Mouse (Mus musculus) midbrain, embryonic 15.5 days (tissue): ENCODE measurements around the gene Gas2l3. TPM values are rescaled to one million over a fixed set of nuclear protein-coding genes. Genes with fewer than 3 reads are reported as not detected.

Experiments used
- ATAC-seq: fragments of 200-750 bp; cut with Nextera tagmentation; replicated peaks from 2 replicates; pipeline ENCODE4 v1.8.0; 2017; ENCODE audit warnings: moderate TSS enrichment
- H3K27ac ChIP-seq: fragments of 300-500 bp; sonication (generic); 2 replicates; pipeline ENCODE4 v1.5.1; 2015; ENCODE audit warnings: mild to moderate bottlenecking, inconsistent platforms
- H3K27me3 ChIP-seq: fragments of 300-500 bp; sonication (generic); replicated peaks from 2 replicates; pipeline ENCODE4 v1.6.1; 2015; ENCODE audit warnings: inconsistent platforms
- H3K36me3 ChIP-seq: fragments of 300-500 bp; sonication (generic); replicated peaks from 2 replicates; pipeline ENCODE4 v1.6.1; 2015; ENCODE audit warnings: inconsistent platforms
- H3K4me1 ChIP-seq: fragments of 300-500 bp; sonication (generic); 2 replicates; pipeline ENCODE4 v1.6.1; 2015; ENCODE audit warnings: inconsistent platforms
- H3K4me2 ChIP-seq: fragments of 300-500 bp; sonication (generic); 2 replicates; pipeline ENCODE4 v1.6.1; 2015; ENCODE audit warnings: inconsistent platforms, mild to moderate bottlenecking, moderate library complexity
- H3K4me3 ChIP-seq: fragments of 300-500 bp; sonication (generic); 2 replicates; pipeline ENCODE4 v1.5.1; 2015; ENCODE audit warnings: mild to moderate bottlenecking, inconsistent platforms
- H3K9ac ChIP-seq: fragments of 300-500 bp; sonication (generic); 2 replicates; pipeline ENCODE4 v1.6.1; 2015; ENCODE audit warnings: mild to moderate bottlenecking, inconsistent platforms
- H3K9me3 ChIP-seq: fragments of 300-500 bp; sonication (generic); 2 replicates; pipeline ENCODE4 v1.6.1; 2016; ENCODE audit warnings: inconsistent platforms
- WGBS: fragments of 180-500 bp; shearing (Covaris S2); methylation state at CpG from one replicate; pipeline ENCODE4 v1.1.7; 2015; ENCODE audit warnings: mixed read lengths; 5-methylcytosine and 5-hydroxymethylcytosine counted together
- polyA plus RNA-seq: library from polyadenylated mRNA; unstranded; fragments of >200 nt; fragmentation: Nextera tagmentation; extraction: Ambion mirVana; gene quantifications from 2 replicates; pipeline ENCODE4 v1.2.1, GENCODE M21; 2015

The Gas2l3 gene
- polyA plus RNA-seq = 3.9 and 4.5 TPM in 2 replicates

GRCm38 (mm10) chr10:89443623-89444151 lies at the start of gene Gas2l3:
Gene Gas2l3 (minus strand): TSS chr10:89443967.
- H3K9me3 ChIP-seq = no peaks in the 10 kb centered on the region
- peak within 1 kb of the TSS; percentile 69 for H3K4me3 ChIP-seq
- peak within 1 kb of the TSS; percentile 98 for H3K4me2 ChIP-seq
- no peak within 1 kb of the TSS for H3K27ac ChIP-seq
- H3K4me1 ChIP-seq = peaks cover 9% of the 10 kb centered on the region
- peak; percentile 98 for ATAC-seq
- 2% methylated on average over 39 of the region's 39 CpGs for WGBS
- H3K27me3 ChIP-seq = peaks cover 24% of the 10 kb centered on the region
- H3K9ac ChIP-seq = peak within 1 kb of the TSS; percentile 51
- H3K36me3 ChIP-seq = no peaks in the 10 kb centered on the region

- Histone ChIP-seq H3K27me3 (0 out of 2 replicates have a peak, but pooled peaks cover 2% of the 10 kb centered on the region), H3K9ac (no peak overlapping the region), H3K9me3 (no peaks in the 10 kb centered on the region), H3K4me2 (no peak overlapping the region), H3K36me3 (no peaks in the 10 kb centered on the region), H3K4me1 (no peaks in the 10 kb centered on the region), H3K4me3 (no peak overlapping the region), H3K27ac (no peak overlapping the region)
- WGBS = 16% methylated on average over 3 of the region's 3 CpGs
- ATAC-seq = no peak
Observed at GRCm38 (mm10) chr10:89491321-89491720, 47.6 kb upstream of the Gas2l3 start.

- Histone ChIP-seq H3K9me3 (no peaks in the 10 kb centered on the region), H3K36me3 (no peaks in the 10 kb centered on the region), H3K4me2 (no peak overlapping the region), H3K27me3 (0 out of 2 replicates have a peak, but pooled peaks cover 2% of the 10 kb centered on the region), H3K27ac (no peak overlapping the region), H3K4me1 (no peaks in the 10 kb centered on the region), H3K4me3 (no peak overlapping the region), H3K9ac (no peak overlapping the region)
- WGBS = 88% methylated on average over 3 of the region's 3 CpGs
- ATAC-seq = no peak
Observed at GRCm38 (mm10) chr10:89490250-89490649, 46.5 kb upstream of the Gas2l3 start.

- Histone ChIP-seq H3K27me3 (no peaks in the 10 kb centered on the region), H3K4me3 (no peak overlapping the region), H3K9me3 (no peaks in the 10 kb centered on the region), H3K27ac (no peak overlapping the region), H3K36me3 (no peaks in the 10 kb centered on the region), H3K4me2 (no peak overlapping the region), H3K9ac (no peak overlapping the region), H3K4me1 (no peaks in the 10 kb centered on the region)
- no peak for ATAC-seq
- 84% methylated on average over 4 of the region's 4 CpGs for WGBS
Observed at GRCm38 (mm10) chr10:89489459-89489858, 45.7 kb upstream of the Gas2l3 start.

- Histone ChIP-seq H3K4me2 (no peak overlapping the region), H3K9ac (no peak overlapping the region), H3K4me3 (no peak overlapping the region), H3K27me3 (no peaks in the 10 kb centered on the region), H3K9me3 (no peaks in the 10 kb centered on the region), H3K27ac (no peak overlapping the region), H3K36me3 (no peaks in the 10 kb centered on the region), H3K4me1 (peaks cover under 1% of the 10 kb centered on the region; the same call in 1 of the 2 replicates)
- ATAC-seq = no peak; the same call in 1 of the 2 replicates
- 16% methylated on average over 4 of the region's 4 CpGs for WGBS
Observed at GRCm38 (mm10) chr10:89486995-89487742, 43.4 kb upstream of the Gas2l3 start.

GRCm38 (mm10) chr10:89484907-89485306 lies 41.1 kb upstream of the Gas2l3 start:
- Histone ChIP-seq H3K4me3 (no peak overlapping the region), H3K9ac (no peak overlapping the region), H3K4me1 (peaks cover 6% of the 10 kb centered on the region; the same call in 1 of the 2 replicates), H3K27ac (no peak overlapping the region), H3K4me2 (no peak overlapping the region), H3K36me3 (no peaks in the 10 kb centered on the region), H3K9me3 (no peaks in the 10 kb centered on the region), H3K27me3 (no peaks in the 10 kb centered on the region)
- no peak for ATAC-seq

GRCm38 (mm10) chr10:89483812-89484602 lies 40.2 kb upstream of the Gas2l3 start:
- no peak overlapping the region for H3K9ac ChIP-seq
- H3K27me3 ChIP-seq = no peaks in the 10 kb centered on the region
- WGBS = 88% methylated on average over 18 of the region's 18 CpGs
- H3K4me1 ChIP-seq = peaks cover 6% of the 10 kb centered on the region; the same call in 1 of the 2 replicates
- H3K36me3 ChIP-seq = no peaks in the 10 kb centered on the region
- ATAC-seq = no peak
- H3K27ac ChIP-seq = no peak overlapping the region
- no peaks in the 10 kb centered on the region for H3K9me3 ChIP-seq
- no peak overlapping the region for H3K4me2 ChIP-seq
- no peak overlapping the region for H3K4me3 ChIP-seq

GRCm38 (mm10) chr10:89483113-89483512 lies 39.3 kb upstream of the Gas2l3 start:
- Histone ChIP-seq H3K36me3 (no peaks in the 10 kb centered on the region), H3K9me3 (no peaks in the 10 kb centered on the region), H3K4me2 (no peak overlapping the region), H3K4me3 (no peak overlapping the region), H3K27ac (no peak overlapping the region), H3K4me1 (peaks cover 6% of the 10 kb centered on the region; the same call in 1 of the 2 replicates), H3K9ac (no peak overlapping the region), H3K27me3 (no peaks in the 10 kb centered on the region)
- 89% methylated on average over 14 of the region's 14 CpGs for WGBS
- ATAC-seq = no peak

GRCm38 (mm10) chr10:89482142-89482681 lies 38.4 kb upstream of the Gas2l3 start:
- Histone ChIP-seq H3K4me2 (peak overlapping the region; percentile 12; the same call in 1 of the 2 replicates), H3K9me3 (no peaks in the 10 kb centered on the region), H3K4me1 (peaks cover 6% of the 10 kb centered on the region; the same call in 1 of the 2 replicates), H3K27me3 (no peaks in the 10 kb centered on the region), H3K27ac (no peak overlapping the region), H3K9ac (no peak overlapping the region), H3K36me3 (no peaks in the 10 kb centered on the region), H3K4me3 (no peak overlapping the region)
- WGBS = 16% methylated on average over 10 of the region's 10 CpGs
- peak; percentile 66 for ATAC-seq

GRCm38 (mm10) chr10:89481638-89482037 lies 37.9 kb upstream of the Gas2l3 start:
- WGBS = 26% methylated on average over 7 of the region's 7 CpGs
- peak overlapping the region; percentile 12; the same call in 1 of the 2 replicates for H3K4me2 ChIP-seq
- peaks cover 6% of the 10 kb centered on the region; the same call in 1 of the 2 replicates for H3K4me1 ChIP-seq
- no peak overlapping the region for H3K4me3 ChIP-seq
- no peak for ATAC-seq
- no peak overlapping the region for H3K9ac ChIP-seq
- no peak overlapping the region for H3K27ac ChIP-seq
- H3K27me3 ChIP-seq = no peaks in the 10 kb centered on the region
- no peaks in the 10 kb centered on the region for H3K9me3 ChIP-seq
- no peaks in the 10 kb centered on the region for H3K36me3 ChIP-seq

- no peak for ATAC-seq
- H3K9ac ChIP-seq = no peak overlapping the region
- 89% methylated on average over 8 of the region's 8 CpGs for WGBS
Observed at GRCm38 (mm10) chr10:89478766-89479165, 35.0 kb upstream of the Gas2l3 start.

More at GRCm38 (mm10) chr10:89478766-89479165, 35.0 kb upstream of the Gas2l3 start:
- H3K27me3 ChIP-seq = no peaks in the 10 kb centered on the region
- peaks cover 6% of the 10 kb centered on the region; the same call in 1 of the 2 replicates for H3K4me1 ChIP-seq
- no peak overlapping the region for H3K27ac ChIP-seq
- H3K4me3 ChIP-seq = no peak overlapping the region
- H3K4me2 ChIP-seq = no peak overlapping the region
- H3K36me3 ChIP-seq = no peaks in the 10 kb centered on the region
- no peaks in the 10 kb centered on the region for H3K9me3 ChIP-seq
